Mouse (Mus musculus): ENCODE measurements around the gene Fst.

Gene Fst

DNA sequence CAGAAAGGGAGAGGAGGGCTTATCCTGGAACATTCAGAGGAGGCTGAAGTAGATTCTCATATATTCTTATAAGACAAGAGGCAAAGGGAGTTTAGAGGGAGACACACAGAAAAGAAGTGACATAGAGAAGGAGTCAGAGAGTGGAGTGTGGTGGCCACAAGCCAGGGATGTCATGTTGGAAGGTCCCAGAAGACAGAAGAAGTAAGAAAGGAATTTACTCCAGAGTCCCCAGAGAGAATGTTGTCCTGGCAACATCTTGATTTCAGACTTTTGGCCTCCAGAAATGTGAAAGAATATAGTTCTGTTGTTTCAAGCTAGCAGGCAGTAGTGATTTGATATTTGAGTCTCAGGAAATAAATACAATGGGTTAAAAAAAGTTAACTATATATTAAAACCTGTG is 46.4 kb downstream of the Fst start:
- DNase-seq (ENCODE audit: low read depth, low spot score), result no peak

DNA sequence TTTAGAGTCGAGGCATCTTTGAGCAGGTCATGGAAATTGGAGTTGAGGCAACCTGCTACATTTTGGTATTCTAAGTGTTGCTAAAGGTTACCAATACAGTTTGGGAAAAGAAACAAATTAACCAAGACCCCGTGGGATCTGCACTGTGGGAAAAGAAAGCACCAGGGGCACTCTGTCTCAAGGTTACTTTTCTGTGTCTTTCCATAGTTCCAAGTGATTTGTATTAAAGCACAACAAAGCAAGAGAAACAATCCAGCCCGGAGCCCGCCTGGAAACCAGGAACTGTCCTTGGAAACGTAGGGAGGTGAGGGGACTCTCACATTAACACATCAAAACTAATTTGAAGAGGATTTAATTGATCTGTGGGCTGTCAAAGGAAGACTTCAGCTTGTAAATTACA is 51.9 kb downstream of the Fst start:
- no peak for DNase-seq (ENCODE audit: low read depth, low spot score)

DNA sequence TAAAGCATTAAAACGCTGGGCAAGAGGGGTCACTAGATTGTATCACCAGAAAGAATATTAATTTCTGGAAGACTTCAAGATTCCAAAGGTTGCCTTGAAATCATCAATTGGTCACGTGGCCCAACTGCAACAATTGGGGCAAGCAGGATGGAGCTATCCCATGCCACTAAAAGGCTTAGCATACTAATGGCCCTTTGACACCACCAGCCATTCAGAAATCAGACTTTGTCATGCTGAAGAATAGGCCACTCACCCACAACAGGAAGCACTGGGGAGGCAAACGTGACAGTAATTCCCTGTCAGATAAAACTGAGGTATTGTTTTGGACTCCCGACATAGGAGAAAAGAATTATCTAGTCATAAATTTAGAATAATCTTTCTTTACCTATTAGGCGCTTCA is 52.3 kb downstream of the Fst start:
- DNase-seq (ENCODE audit: low read depth, low spot score), result no peak

DNA sequence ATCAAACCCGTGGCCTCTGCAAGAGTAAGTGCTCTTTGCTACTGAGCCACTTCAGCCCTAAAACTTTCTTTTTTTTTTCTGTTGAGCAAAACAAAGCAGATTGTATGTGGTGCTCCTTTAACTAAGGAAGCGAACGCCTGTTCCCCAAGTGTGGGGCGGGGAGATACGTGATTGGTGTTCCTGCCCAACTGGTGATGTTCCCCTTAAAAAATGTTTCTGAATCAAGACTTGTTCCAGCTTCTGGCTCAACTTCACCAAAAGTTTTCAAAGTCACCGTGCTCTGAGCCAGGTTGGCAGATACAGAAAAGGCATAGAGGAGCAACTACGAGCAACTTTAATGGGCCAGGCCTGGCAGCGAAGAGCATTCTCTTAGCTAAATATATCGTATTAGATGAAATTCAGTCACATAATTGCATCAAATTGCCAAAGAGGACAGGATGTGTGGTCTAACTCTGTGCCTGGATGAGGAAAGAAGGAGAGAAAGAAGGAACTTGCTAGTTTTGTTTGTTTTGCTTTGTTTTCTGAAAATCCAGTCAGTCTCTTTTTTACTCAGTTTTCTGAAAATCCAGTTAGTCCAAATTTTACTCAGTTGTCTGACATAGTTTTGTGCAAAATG is 53.5 kb downstream of the Fst start:
- no peak for DNase-seq (ENCODE audit: low read depth, low spot score)

Measured in c-Kit-negative CD71-positive TER-119-positive erythroid progenitor cells, embryonic 14.5 days (primary cell).